Mouse (Mus musculus): Measurements from ENCODE around the gene Ppif.

DNA sequence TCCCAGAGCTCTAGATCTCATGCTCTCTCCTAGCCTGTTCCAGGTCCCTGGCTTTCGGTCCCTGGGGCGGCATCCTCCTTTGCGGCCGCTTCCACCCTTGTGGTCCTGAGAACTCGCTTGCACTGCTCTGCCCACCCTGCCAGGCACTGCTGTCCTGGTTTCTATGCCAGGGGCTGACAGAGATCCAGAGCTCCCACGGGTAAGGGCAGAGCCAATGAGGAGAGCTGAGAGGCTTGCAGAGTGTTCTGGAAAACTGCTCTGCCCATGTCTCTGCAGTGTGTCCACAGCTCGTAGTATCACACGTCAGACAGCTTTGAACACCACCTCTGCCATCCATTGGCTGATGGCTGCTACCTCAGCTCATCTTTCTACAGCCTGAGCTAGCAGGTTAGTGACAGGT is 23.8 kb downstream of the Ppif start:
- TF ChIP-seq MXI1 (IDR thresholded peaks at IDR 0.05; ENCODE audit: low read depth, low read length) (no peak), MAFK (IDR thresholded peaks at IDR 0.05; ENCODE audit: insufficient replicate concordance, low read length) (no peak), CTCF (conservative IDR thresholded peaks at IDR 0.05 in 1 of 2, IDR thresholded peaks at IDR 0.05 in 1 of 2; ENCODE audit: low read depth in 2 of 2, low read length in 2 of 2) (no peak), MAX (IDR thresholded peaks at IDR 0.05; ENCODE audit: low read length) (no peak), ZNF384 (IDR thresholded peaks at IDR 0.05; ENCODE audit: low read depth, low read length) (no peak), TCF12 (IDR thresholded peaks at IDR 0.05; ENCODE audit: low read depth, low read length) (no peak)
